Mouse (Mus musculus) bone marrow macrophage, adult 2 months (primary cell): ENCODE data around the gene Usp35.

Experiments
- CTCF ChIP-seq: IDR thresholded peaks from 2 replicates; pipeline ENCODE4 v1.5.1; 2012; ENCODE audit warnings: low read depth, mild to moderate bottlenecking, low read length, moderate library complexity
- POLR2A ChIP-seq: IDR thresholded peaks from 2 replicates; pipeline ENCODE4 v1.6.1; 2012; ENCODE audit warnings: mild to moderate bottlenecking, low read depth, low read length, borderline replicate concordance

DNA sequence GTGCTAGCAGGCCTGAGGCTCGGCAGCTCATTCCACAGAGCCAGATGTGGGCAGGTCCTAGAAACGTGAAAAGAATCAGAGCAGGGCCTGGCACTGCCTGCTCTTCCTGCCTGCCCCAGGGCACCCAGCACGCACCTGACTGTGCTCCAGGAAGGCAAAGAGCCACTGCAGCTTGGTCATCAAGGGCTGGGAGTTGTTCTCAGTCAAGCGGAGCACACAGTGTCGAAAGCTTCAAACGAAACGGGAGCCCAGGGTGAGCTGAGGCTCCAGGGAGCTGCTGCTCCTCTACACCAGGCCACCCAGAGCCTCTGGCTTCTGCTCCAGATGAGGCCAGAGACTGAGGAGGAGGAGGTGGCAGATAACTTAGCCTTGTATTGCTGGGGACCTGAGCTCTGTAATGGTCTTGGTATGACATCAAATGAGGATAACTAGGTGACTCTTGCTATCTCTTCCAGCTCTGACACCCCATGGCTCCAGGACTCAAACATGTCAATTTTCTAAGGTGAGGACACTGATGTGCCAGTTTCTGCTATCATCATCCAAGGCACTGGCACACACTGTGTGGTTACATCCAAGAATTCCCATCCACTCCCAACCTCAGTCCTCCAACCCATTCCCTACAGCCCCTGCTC is 18.3 kb downstream of the Usp35 start:
- TF ChIP-seq CTCF, result no peak
- TF ChIP-seq POLR2A, result no peak
